Mouse (Mus musculus): ENCODE measurements around the gene 4930563M21Rik. TPM values are rescaled to one million over a fixed set of nuclear protein-coding genes. Genes with fewer than 3 reads are reported as not detected.
"Not testable (repeated sequence)": the region's sequence is repeated elsewhere in the genome, so short reads cannot be mapped to it uniquely, and the experiment has no call there.

The 4930563M21Rik gene
- total and polyA plus RNA-seq, 3 experiments, result not detected

GRCm38 (mm10) chr9:56027292-56027691, 16.9 kb upstream of the 4930563M21Rik start:
- H3K27me3 ChIP-seq (ENCODE audit: insufficient read depth, low read length), result peaks cover 2% of the 10 kb centered on the region; the same call in 1 of the 2 replicates
- no peak for ATAC-seq (ENCODE audit: extremely low read depth, insufficient number of reproducible peaks, low FRiP score, poor library complexity, severe bottlenecking)
- TF ChIP-seq TAL1 (conservative IDR thresholded peaks at IDR 0.05; ENCODE audit: low read depth, low read length), result no peak
- no peak for TF ChIP-seq CTCF (IDR thresholded peaks at IDR 0.05; ENCODE audit: low read depth, low read length)
- TF ChIP-seq POLR2AphosphoS5 (IDR thresholded peaks at IDR 0.05; ENCODE audit: insufficient replicate concordance, low read depth, low read length), result no peak
- TF ChIP-seq GATA2 (IDR thresholded peaks at IDR 0.05; ENCODE audit: borderline replicate concordance, low read depth, low read length), result no peak
- TF ChIP-seq GATA1 (IDR thresholded peaks at IDR 0.05; ENCODE audit: borderline replicate concordance, low read length), result no peak

GRCm38 (mm10) chr9:56024772-56025171, 14.4 kb upstream of the 4930563M21Rik start:
- H3K4me1 ChIP-seq (ENCODE audit: insufficient read depth, low read depth, low read length), result no peaks in the 10 kb centered on the region
- no peaks in the 10 kb centered on the region for H3K36me3 ChIP-seq (replicated peaks)
- H3K9me3 ChIP-seq (replicated peaks), result no peaks in the 10 kb centered on the region
- ATAC-seq (ENCODE audit: extremely low read depth, insufficient number of reproducible peaks, low FRiP score, poor library complexity, severe bottlenecking) (no peak), DNase-seq (ENCODE audit: low spot score) (no peak)
- H3K27me3 ChIP-seq (ENCODE audit: insufficient read depth, low read length), result peaks cover 2% of the 10 kb centered on the region; the same call in 1 of the 2 replicates
- H3K4me3 ChIP-seq (ENCODE audit: low read depth, low read length), result no peak overlapping the region
- no peak for TF ChIP-seq GATA2 (IDR thresholded peaks at IDR 0.05; ENCODE audit: borderline replicate concordance, low read depth, low read length)
- TF ChIP-seq CTCF (IDR thresholded peaks at IDR 0.05; ENCODE audit: low read depth, low read length), result peak; percentile 19; the same call in 1 of the 2 replicates
- TF ChIP-seq GATA1 (IDR thresholded peaks at IDR 0.05; ENCODE audit: borderline replicate concordance, low read length), result no peak
- TF ChIP-seq TAL1 (conservative IDR thresholded peaks at IDR 0.05; ENCODE audit: low read depth, low read length), result no peak

More at GRCm38 (mm10) chr9:56027292-56027691, 16.9 kb upstream of the 4930563M21Rik start:
- Histone ChIP-seq H3K4me1 (ENCODE audit: insufficient read depth, low read depth, low read length) (peaks cover 2% of the 10 kb centered on the region; the same call in 1 of the 2 replicates), H3K4me3 (ENCODE audit: low read depth, low read length) (no peak overlapping the region), H3K9me3 (replicated peaks) (no peaks in the 10 kb centered on the region), H3K36me3 (replicated peaks) (no peaks in the 10 kb centered on the region)
- DNase-seq (ENCODE audit: low spot score), result no peak

GRCm38 (mm10) chr9:56004679-56005078, 5.7 kb downstream of the 4930563M21Rik start:
- not testable (repeated sequence) for H3K4me3 ChIP-seq (ENCODE audit: low read depth, low read length); H3K27me3 ChIP-seq (ENCODE audit: insufficient read depth, low read length); H3K4me1 ChIP-seq (ENCODE audit: insufficient read depth, low read depth, low read length); H3K36me3 ChIP-seq (replicated peaks); H3K9me3 ChIP-seq (replicated peaks); DNase-seq (ENCODE audit: low spot score)
- peak; percentile 75; the same call in 1 of the 2 replicates for ATAC-seq (ENCODE audit: extremely low read depth, insufficient number of reproducible peaks, low FRiP score, poor library complexity, severe bottlenecking)

- H3K9me3 ChIP-seq (replicated peaks), result no peaks in the 10 kb centered on the region
- DNase-seq (ENCODE audit: low spot score) (peak; percentile 2), ATAC-seq (ENCODE audit: extremely low read depth, insufficient number of reproducible peaks, low FRiP score, poor library complexity, severe bottlenecking) (no peak)
- no peak overlapping the region for H3K4me3 ChIP-seq (ENCODE audit: low read depth, low read length)
- TF ChIP-seq GATA2 (IDR thresholded peaks at IDR 0.05; ENCODE audit: borderline replicate concordance, low read depth, low read length) (no peak), TAL1 (conservative IDR thresholded peaks at IDR 0.05; ENCODE audit: low read depth, low read length) (no peak), CTCF (IDR thresholded peaks at IDR 0.05; ENCODE audit: low read depth, low read length) (peak; percentile 68), POLR2AphosphoS5 (IDR thresholded peaks at IDR 0.05; ENCODE audit: insufficient replicate concordance, low read depth, low read length) (no peak)
- H3K36me3 ChIP-seq (replicated peaks), result peaks cover 13% of the 10 kb centered on the region
- no peaks in the 10 kb centered on the region for H3K27me3 ChIP-seq (ENCODE audit: insufficient read depth, low read length)
- H3K4me1 ChIP-seq (ENCODE audit: insufficient read depth, low read depth, low read length), result peaks cover 4% of the 10 kb centered on the region; the same call in 1 of the 2 replicates
These were observed 63.5 kb downstream of the 4930563M21Rik start for GRCm38 (mm10) chr9:55946819-55947218.

GRCm38 (mm10) chr9:55941356-55941755, 69.0 kb downstream of the 4930563M21Rik start:
- Histone ChIP-seq H3K27me3 (ENCODE audit: insufficient read depth, low read length) (no peaks in the 10 kb centered on the region), H3K4me3 (ENCODE audit: low read depth, low read length) (no peak overlapping the region), H3K36me3 (replicated peaks) (peaks cover 20% of the 10 kb centered on the region), H3K9me3 (replicated peaks) (no peaks in the 10 kb centered on the region), H3K4me1 (ENCODE audit: insufficient read depth, low read depth, low read length) (peaks cover 30% of the 10 kb centered on the region)
- ATAC-seq (ENCODE audit: extremely low read depth, insufficient number of reproducible peaks, low FRiP score, poor library complexity, severe bottlenecking) (no peak), DNase-seq (ENCODE audit: low spot score) (no peak)
- TF ChIP-seq TAL1 (conservative IDR thresholded peaks at IDR 0.05; ENCODE audit: low read depth, low read length) (no peak), POLR2AphosphoS5 (IDR thresholded peaks at IDR 0.05; ENCODE audit: insufficient replicate concordance, low read depth, low read length) (no peak), CTCF (IDR thresholded peaks at IDR 0.05; ENCODE audit: low read depth, low read length) (no peak), GATA1 (IDR thresholded peaks at IDR 0.05; ENCODE audit: borderline replicate concordance, low read length) (no peak), GATA2 (IDR thresholded peaks at IDR 0.05; ENCODE audit: borderline replicate concordance, low read depth, low read length) (no peak)

GRCm38 (mm10) chr9:55938618-55938985, 71.7 kb downstream of the 4930563M21Rik start:
- no peak for TF ChIP-seq TAL1 (conservative IDR thresholded peaks at IDR 0.05; ENCODE audit: low read depth, low read length)
- no peak for TF ChIP-seq GATA1 (IDR thresholded peaks at IDR 0.05; ENCODE audit: borderline replicate concordance, low read length)
- no peak for TF ChIP-seq GATA2 (IDR thresholded peaks at IDR 0.05; ENCODE audit: borderline replicate concordance, low read depth, low read length)
- no peak for TF ChIP-seq CTCF (IDR thresholded peaks at IDR 0.05; ENCODE audit: low read depth, low read length)
- TF ChIP-seq POLR2AphosphoS5 (IDR thresholded peaks at IDR 0.05; ENCODE audit: insufficient replicate concordance, low read depth, low read length), result no peak
- ATAC-seq (ENCODE audit: extremely low read depth, insufficient number of reproducible peaks, low FRiP score, poor library complexity, severe bottlenecking), result no peak
- peak; percentile 3 for DNase-seq (ENCODE audit: low spot score)
- no peaks in the 10 kb centered on the region for H3K27me3 ChIP-seq (ENCODE audit: insufficient read depth, low read length)
- H3K36me3 ChIP-seq (replicated peaks), result peaks cover 15% of the 10 kb centered on the region
- peaks cover 30% of the 10 kb centered on the region for H3K4me1 ChIP-seq (ENCODE audit: insufficient read depth, low read depth, low read length)
- peak overlapping the region; percentile 89 for H3K4me3 ChIP-seq (ENCODE audit: low read depth, low read length)
- no peaks in the 10 kb centered on the region for H3K9me3 ChIP-seq (replicated peaks)
